Mouse (Mus musculus): ENCODE measurements around the gene Abhd16a.

The Abhd16a gene

DNA sequence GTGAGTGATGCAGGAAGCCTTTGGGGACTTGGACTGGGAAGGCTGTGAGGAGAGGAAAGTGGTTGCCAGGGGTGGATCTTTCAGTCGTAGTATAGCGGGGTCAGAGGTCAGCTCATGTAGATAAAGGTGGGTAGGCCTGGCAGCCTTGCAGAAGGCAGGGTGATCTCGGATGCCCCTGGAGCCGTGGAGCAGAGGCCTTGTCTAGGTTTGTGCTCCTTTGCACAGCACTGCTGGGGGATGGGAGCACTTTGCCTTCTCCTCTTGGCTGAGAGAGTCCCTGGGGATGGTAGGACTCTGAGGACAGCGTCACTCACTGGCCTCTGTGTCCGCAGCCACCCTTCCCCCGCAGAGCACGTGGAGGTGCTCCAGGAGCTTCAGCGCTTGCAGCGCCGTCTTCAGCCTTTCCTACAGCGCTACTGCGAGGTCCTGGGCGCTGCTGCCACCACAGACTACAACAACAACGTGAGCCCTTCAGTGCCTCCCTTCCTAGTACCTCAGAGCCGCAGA, 51.5 kb downstream of the Abhd16a start:
- no peak for DNase-seq (ENCODE audit: extremely low read depth, insufficient read length, low spot score)

DNA sequence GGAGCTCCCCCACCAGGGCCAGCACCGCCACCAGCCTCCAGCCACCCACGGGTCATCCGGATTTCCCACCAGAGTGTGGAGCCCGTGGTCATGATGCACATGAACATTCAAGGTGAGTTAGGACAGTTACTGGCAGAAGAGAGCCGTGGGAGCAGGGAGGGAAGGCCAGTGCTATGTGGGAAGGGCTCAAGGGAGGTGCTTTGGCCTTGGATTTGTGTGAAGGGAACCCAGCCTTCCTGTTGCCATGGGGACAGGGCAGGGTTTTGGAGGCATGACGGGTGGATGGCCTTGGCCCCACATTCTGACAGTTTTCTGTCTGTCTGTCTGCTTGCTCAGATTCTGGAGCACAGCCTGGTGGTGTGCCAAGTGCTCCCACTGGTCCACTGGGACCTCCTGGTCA, 52.9 kb downstream of the Abhd16a start:
- DNase-seq (ENCODE audit: extremely low read depth, insufficient read length, low spot score) = no peak

DNA sequence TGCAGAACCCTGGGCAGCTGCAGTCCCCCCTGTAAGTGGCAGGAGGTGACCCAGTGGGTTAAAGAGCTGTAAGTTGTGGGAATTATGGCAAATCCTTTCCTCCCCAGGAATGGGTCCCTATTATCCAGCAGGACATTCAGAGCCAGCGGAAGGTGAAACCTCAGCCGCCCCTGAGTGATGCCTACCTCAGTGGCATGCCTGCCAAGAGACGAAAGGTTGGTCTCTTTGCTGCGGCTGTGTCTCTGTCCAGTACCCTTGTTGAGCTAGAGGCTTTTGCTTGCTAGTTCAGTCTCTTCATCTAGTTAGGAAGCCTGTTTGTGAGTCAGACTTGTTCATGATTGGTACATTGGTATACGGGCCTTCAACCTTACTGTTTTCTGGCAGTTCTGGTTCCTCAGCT, 57.1 kb downstream of the Abhd16a start:
- DNase-seq (ENCODE audit: extremely low read depth, insufficient read length, low spot score) = no peak

DNA sequence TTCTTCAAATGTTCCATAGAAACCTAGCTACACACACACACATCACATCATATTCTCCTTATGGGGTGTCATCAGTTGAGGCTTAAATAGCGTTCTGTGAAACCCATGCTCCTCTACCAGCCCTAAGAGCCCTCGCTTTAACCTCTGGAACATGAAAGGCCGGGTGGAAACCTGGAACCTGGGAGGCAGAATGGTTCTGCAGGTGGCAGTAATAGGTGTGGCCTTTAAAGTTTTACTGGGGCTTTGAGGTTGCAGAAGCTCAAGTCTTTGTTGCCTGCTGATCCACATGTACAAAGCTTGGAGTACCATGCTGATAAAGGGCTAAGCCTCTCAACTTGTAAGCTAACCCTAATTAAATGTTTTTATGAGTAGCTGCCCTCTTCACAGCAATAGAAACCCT, 58.3 kb downstream of the Abhd16a start:
- no peak for DNase-seq (ENCODE audit: extremely low read depth, insufficient read length, low spot score)

DNA sequence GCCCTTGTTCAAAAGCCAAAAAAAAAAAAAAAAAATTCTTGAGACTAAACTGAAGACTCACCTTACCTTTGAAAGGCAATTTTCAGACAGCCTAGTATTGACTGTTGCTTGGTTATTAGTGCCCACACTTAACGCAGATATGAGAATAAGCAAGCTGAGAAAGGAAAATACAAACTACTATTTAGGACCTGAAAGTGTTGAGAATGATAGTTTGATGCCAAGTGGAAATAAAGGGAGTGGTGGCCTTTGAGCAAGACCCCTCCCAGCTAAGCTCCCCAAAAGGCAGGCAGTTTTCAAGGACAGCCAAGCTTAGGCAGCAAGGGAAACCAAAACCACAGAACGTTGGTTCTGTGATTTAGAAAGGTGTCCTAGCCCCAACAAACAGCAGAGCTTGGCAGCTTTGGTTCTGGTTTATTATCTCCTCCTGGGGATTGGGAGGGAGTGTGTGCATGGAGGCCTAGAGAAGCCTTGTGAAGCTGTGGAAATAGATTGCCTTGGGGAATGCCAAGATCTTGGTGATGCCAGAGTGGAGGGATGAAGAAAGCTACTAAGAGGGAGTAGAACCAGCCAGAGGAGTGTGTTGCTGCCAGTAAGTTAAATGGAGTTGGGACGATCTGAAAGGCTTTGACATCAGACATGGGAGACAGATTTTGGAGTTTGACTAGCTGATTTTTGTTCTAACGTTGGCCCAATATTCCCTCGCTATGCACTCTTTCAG, 59.0 kb downstream of the Abhd16a start:
- no peak for DNase-seq (ENCODE audit: extremely low read depth, insufficient read length, low spot score)

DNA sequence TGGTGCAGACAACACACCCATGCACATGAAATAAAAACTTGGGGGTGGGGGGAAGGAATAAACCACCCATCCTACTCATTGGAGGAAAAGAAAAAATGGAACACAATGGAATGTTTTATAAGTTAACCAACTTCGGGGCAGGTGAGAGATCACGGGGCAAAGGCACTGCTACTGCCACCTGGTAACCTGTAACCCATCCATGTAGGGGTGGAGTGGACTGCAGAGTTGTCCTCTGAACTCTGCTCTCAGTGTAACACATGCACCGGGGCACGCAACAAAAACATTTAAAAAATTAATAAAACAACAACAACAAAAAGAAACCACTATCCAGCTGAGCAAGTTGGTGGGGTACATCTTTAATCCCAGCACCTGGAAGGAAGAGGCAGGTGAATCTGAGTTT, 63.1 kb downstream of the Abhd16a start:
- DNase-seq (ENCODE audit: extremely low read depth, insufficient read length, low spot score) = no peak
